Mouse (Mus musculus) thymus, adult 18-20 months (tissue): ENCODE results near the gene Sema4a.
"Not testable (repeated sequence)": the region's sequence is repeated elsewhere in the genome, so short reads cannot be mapped to it uniquely, and the experiment has no call there.

Experiments used
- DNase-seq, 2 experiments: peaks; one replicate each; pipeline ENCODE4 v3.0.0; 2022; ENCODE audit warnings: mixed read lengths in 2 of 2

Gene Sema4a

GRCm38 (mm10) chr3:88455588-88456264 lies 5.3 kb downstream of the Sema4a start:
- no peak for DNase-seq

- DNase-seq: no peak
Observed at GRCm38 (mm10) chr3:88454762-88455587, 6.0 kb downstream of the Sema4a start.

GRCm38 (mm10) chr3:88453986-88454385 lies 7.0 kb downstream of the Sema4a start:
- DNase-seq: peak in 1 of 2 experiments; percentile 67

GRCm38 (mm10) chr3:88453369-88453768 lies 7.6 kb downstream of the Sema4a start:
- peak in 1 of 2 experiments; percentile 53 for DNase-seq

GRCm38 (mm10) chr3:88452716-88453115 lies 8.3 kb downstream of the Sema4a start:
- DNase-seq: no peak

- peak in 1 of 2 experiments; percentile 36 for DNase-seq
Observed at GRCm38 (mm10) chr3:88452246-88452645, 8.7 kb downstream of the Sema4a start.

- DNase-seq: no peak
Observed at GRCm38 (mm10) chr3:88450379-88451131, 10.4 kb downstream of the Sema4a start.

- DNase-seq: no peak
Observed at GRCm38 (mm10) chr3:88449395-88450023, 11.5 kb downstream of the Sema4a start.

- DNase-seq: no peak
Observed at GRCm38 (mm10) chr3:88448443-88448842, 12.5 kb downstream of the Sema4a start.

GRCm38 (mm10) chr3:88447676-88448183 lies 13.3 kb downstream of the Sema4a start:
- no peak for DNase-seq

- DNase-seq: no peak
Observed at GRCm38 (mm10) chr3:88446471-88447123, 14.4 kb downstream of the Sema4a start.

- DNase-seq: no peak
Observed at GRCm38 (mm10) chr3:88442888-88443287, 18.1 kb downstream of the Sema4a start.

GRCm38 (mm10) chr3:88442488-88442887 lies 18.5 kb downstream of the Sema4a start:
- DNase-seq: no peak

GRCm38 (mm10) chr3:88440500-88441381 lies 20.2 kb downstream of the Sema4a start:
- DNase-seq: no peak

- DNase-seq: no peak
Observed at GRCm38 (mm10) chr3:88439582-88439981, 21.4 kb downstream of the Sema4a start.

- no peak for DNase-seq
Observed at GRCm38 (mm10) chr3:88437454-88437853, 23.5 kb downstream of the Sema4a start.

GRCm38 (mm10) chr3:88436395-88437201 lies 24.4 kb downstream of the Sema4a start:
- no peak for DNase-seq

GRCm38 (mm10) chr3:88435515-88435914 lies 25.5 kb downstream of the Sema4a start:
- DNase-seq: no peak

GRCm38 (mm10) chr3:88428639-88429038 lies 32.3 kb downstream of the Sema4a start:
- not testable (repeated sequence) for DNase-seq

- DNase-seq: no peak
Observed at GRCm38 (mm10) chr3:88427342-88427905, 33.6 kb downstream of the Sema4a start.
